Comparison of ENCODE assay signal across 8 mouse cellular contexts in genomic region chr1:21272056-21272431, GRCm38 (mm10). TPM values are rescaled to one million over a fixed set of nuclear protein-coding genes. Genes with fewer than 3 reads are reported as not detected.
DNase-seq lines count a peak whose midpoint lies in the region; ATAC-seq and TF ChIP-seq lines count a peak whose summit lies in the region.

No protein-coding gene starts in this region.

- H3K9ac ChIP-seq in kidney, embryonic 14.5 days (ENCODE audit: low read depth, low read length), result 0 out of 2 replicates have a peak overlapping the region, but pooled peaks have one; percentile 20
- H3K9ac ChIP-seq in intestine, embryonic 15.5 days, result no peak overlapping the region
- H3K9ac ChIP-seq in liver, embryonic 16.5 days (ENCODE audit: low read depth, low read length), result 0 out of 2 replicates have a peak overlapping the region, but pooled peaks have one; percentile 9
- 0 out of 2 replicates have a peak overlapping the region, but pooled peaks have one; percentile 18 for H3K9ac ChIP-seq in stomach, embryonic 14.5 days (replicated peaks; ENCODE audit: low read depth, low read length)

- H3K4me3 ChIP-seq in kidney, embryonic 14.5 days (ENCODE audit: low read length), result peak overlapping the region; percentile 30; the same call in 1 of the 2 replicates
- H3K4me3 ChIP-seq in bone marrow macrophage, adult 2 months (ENCODE audit: insufficient read depth, low read length), result peak overlapping the region; percentile 61
- H3K4me3 ChIP-seq in intestine, embryonic 15.5 days (replicated peaks), result peak overlapping the region; percentile 20
- peak overlapping the region; percentile 28; the same call in 1 of the 2 replicates for H3K4me3 ChIP-seq in liver, embryonic 16.5 days (ENCODE audit: low read depth, low read length)
- peak overlapping the region; percentile 16 for H3K4me3 ChIP-seq in stomach, embryonic 14.5 days (ENCODE audit: low read depth, low read length)

- TF ChIP-seq POLR2A in bone marrow macrophage, adult 2 months (IDR thresholded peaks at IDR 0.05; ENCODE audit: borderline replicate concordance, low read depth, low read length), result no peak

- H3K36me3 ChIP-seq in kidney, embryonic 14.5 days (ENCODE audit: control insufficient read depth, insufficient read depth, low read length), result no peaks in the 10 kb centered on the region
- no peaks in the 10 kb centered on the region for H3K36me3 ChIP-seq in intestine, embryonic 15.5 days
- no peaks in the 10 kb centered on the region for H3K36me3 ChIP-seq in liver, embryonic 16.5 days (ENCODE audit: control insufficient read depth, insufficient read depth)
- H3K36me3 ChIP-seq in stomach, embryonic 14.5 days (ENCODE audit: control insufficient read depth, insufficient read depth, low read length), result no peaks in the 10 kb centered on the region

- peak; percentile 56; the same call in 1 of the 2 replicates for ATAC-seq in kidney, embryonic 14.5 days (ENCODE audit: low FRiP score, low TSS enrichment)
- ATAC-seq in granulocyte monocyte progenitor cell, adult 5-6 weeks (replicated peaks; ENCODE audit: poor library complexity, severe bottlenecking), result peak; percentile 20; the same call in 1 of the 2 replicates
- peak; percentile 42 for ATAC-seq in intestine, embryonic 15.5 days
- ATAC-seq in liver, embryonic 16.5 days (ENCODE audit: low read depth), result no peak
- ATAC-seq in stomach, embryonic 14.5 days (ENCODE audit: insufficient number of reproducible peaks, insufficient read depth, low FRiP score, low read depth), result 0 out of 2 replicates have a peak, but pooled peaks have one; percentile 21

- no peak overlapping the region for H3K27ac ChIP-seq in kidney, embryonic 14.5 days (ENCODE audit: low read depth, low read length)
- H3K27ac ChIP-seq in bone marrow macrophage, adult 2 months (ENCODE audit: insufficient read depth, low read depth, low read length), result no peak overlapping the region
- H3K27ac ChIP-seq in intestine, embryonic 15.5 days, result no peak overlapping the region
- H3K27ac ChIP-seq in liver, embryonic 16.5 days (ENCODE audit: low read length), result no peak overlapping the region
- no peak overlapping the region for H3K27ac ChIP-seq in stomach, embryonic 14.5 days (ENCODE audit: low read length)

- no peaks in the 10 kb centered on the region for H3K9me3 ChIP-seq in kidney, embryonic 14.5 days (ENCODE audit: control insufficient read depth, low read length)
- no peaks in the 10 kb centered on the region for H3K9me3 ChIP-seq in intestine, embryonic 15.5 days
- H3K9me3 ChIP-seq in liver, embryonic 16.5 days (replicated peaks; ENCODE audit: control insufficient read depth, low read length), result no peaks in the 10 kb centered on the region
- no peaks in the 10 kb centered on the region for H3K9me3 ChIP-seq in stomach, embryonic 14.5 days (ENCODE audit: control insufficient read depth, low read depth, low read length)

- no peaks in the 10 kb centered on the region for H3K4me1 ChIP-seq in kidney, embryonic 14.5 days (ENCODE audit: control insufficient read depth, insufficient read depth, low read length)
- peaks cover 2% of the 10 kb centered on the region; the same call in 1 of the 2 replicates for H3K4me1 ChIP-seq in bone marrow macrophage, adult 2 months (ENCODE audit: control insufficient read depth, insufficient read depth, low read length)
- no peaks in the 10 kb centered on the region for H3K4me1 ChIP-seq in intestine, embryonic 15.5 days (replicated peaks)
- H3K4me1 ChIP-seq in liver, embryonic 16.5 days (ENCODE audit: control insufficient read depth, low read depth, low read length), result no peaks in the 10 kb centered on the region; the same call in 1 of the 2 replicates
- H3K4me1 ChIP-seq in stomach, embryonic 14.5 days (ENCODE audit: control insufficient read depth, insufficient read depth, low read length), result 0 out of 2 replicates have a peak, but pooled peaks cover 3% of the 10 kb centered on the region

- no peak for TF ChIP-seq CTCF in bone marrow macrophage, adult 2 months (IDR thresholded peaks at IDR 0.05; ENCODE audit: low read depth, low read length)

- WGBS in kidney, embryonic 14.5 days, result 18% methylated on average over 14 of the region's 14 CpGs
- WGBS in intestine, embryonic 15.5 days, result 24% methylated on average over 14 of the region's 14 CpGs
- 35% methylated on average over 14 of the region's 14 CpGs for WGBS in liver, embryonic 16.5 days (ENCODE audit: insufficient replicate concordance)
- 16% methylated on average over 14 of the region's 14 CpGs for WGBS in stomach, embryonic 14.5 days

- H3K4me2 ChIP-seq in kidney, embryonic 14.5 days (replicated peaks; ENCODE audit: low read depth, low read length), result peak overlapping the region; percentile 44
- H3K4me2 ChIP-seq in intestine, embryonic 15.5 days (replicated peaks), result peak overlapping the region; percentile 57
- peak overlapping the region; percentile 50 for H3K4me2 ChIP-seq in liver, embryonic 16.5 days (ENCODE audit: low read depth, low read length)
- peak overlapping the region; percentile 45 for H3K4me2 ChIP-seq in stomach, embryonic 14.5 days (replicated peaks; ENCODE audit: low read depth, low read length)

- H3K27me3 ChIP-seq in kidney, embryonic 14.5 days (ENCODE audit: control insufficient read depth, insufficient read depth, low read length), result no peaks in the 10 kb centered on the region
- no peaks in the 10 kb centered on the region for H3K27me3 ChIP-seq in intestine, embryonic 15.5 days (replicated peaks)
- H3K27me3 ChIP-seq in liver, embryonic 16.5 days (ENCODE audit: control insufficient read depth, insufficient read depth, low read depth, low read length), result no peaks in the 10 kb centered on the region
- H3K27me3 ChIP-seq in stomach, embryonic 14.5 days (ENCODE audit: control insufficient read depth, insufficient read depth, low read length), result no peaks in the 10 kb centered on the region

- no peak for DNase-seq in kidney, adult 8-10 months
- DNase-seq in adrenal gland, adult 8-10 months, result no peak

RNA-seq across cellular contexts. Expression of gene Gsta3, which starts 31.7 kb away (rescaled TPM):
- polyA plus RNA-seq in kidney, embryonic 14.5 days (2014; fragmentation: Nextera tagmentation; extraction: Ambion mirVana), result 9.3 and 10.7 TPM in 2 replicates
- polyA plus RNA-seq in bone marrow macrophage, adult 2 months (2012; ENCODE audit: insufficient read depth, insufficient read length, missing spikeins), result 3.5 and 4.8 TPM in 2 replicates
- total RNA-seq in granulocyte monocyte progenitor cell, adult 5-6 weeks (2014; fragmentation: Nextera tagmentation), result 0.90 TPM in 1 of 2 replicates, not detected in the other
- total RNA-seq in granulocyte monocyte progenitor cell, adult 5-6 weeks (2017), result 0.52 TPM in 1 of 2 replicates, not detected in the other
- polyA plus RNA-seq in intestine, embryonic 15.5 days (2015; fragmentation: Nextera tagmentation; extraction: Ambion mirVana), result 15.4 and 15.6 TPM in 2 replicates
- 150 and 162 TPM in 2 replicates for polyA plus RNA-seq in liver, embryonic 16.5 days (2015; fragmentation: Nextera tagmentation; extraction: Ambion mirVana)
- polyA plus RNA-seq in stomach, embryonic 14.5 days (2014; fragmentation: Nextera tagmentation; extraction: Ambion mirVana), result 3.3 and 6.4 TPM in 2 replicates
- 10 to 100 TPM; 11.7 to 40.3 (median 27.6) TPM for total RNA-seq in adrenal gland, adult 8-10 months (2022)

RNA-seq across cellular contexts. Expression of gene Tmem14a, which starts 53.7 kb away (rescaled TPM):
- 9.3 and 10.3 TPM in 2 replicates for polyA plus RNA-seq in kidney, embryonic 14.5 days (2014; fragmentation: Nextera tagmentation; extraction: Ambion mirVana)
- 2.6 and 3.5 TPM in 2 replicates for polyA plus RNA-seq in bone marrow macrophage, adult 2 months (2012; ENCODE audit: insufficient read depth, insufficient read length, missing spikeins)
- total RNA-seq in granulocyte monocyte progenitor cell, adult 5-6 weeks (2014; fragmentation: Nextera tagmentation), result 1.1 and 1.6 TPM in 2 replicates
- total RNA-seq in granulocyte monocyte progenitor cell, adult 5-6 weeks (2017), result 1.4 and 2.4 TPM in 2 replicates
- 13.5 and 13.7 TPM in 2 replicates for polyA plus RNA-seq in intestine, embryonic 15.5 days (2015; fragmentation: Nextera tagmentation; extraction: Ambion mirVana)
- 3.0 and 3.3 TPM in 2 replicates for polyA plus RNA-seq in liver, embryonic 16.5 days (2015; fragmentation: Nextera tagmentation; extraction: Ambion mirVana)
- polyA plus RNA-seq in stomach, embryonic 14.5 days (2014; fragmentation: Nextera tagmentation; extraction: Ambion mirVana), result 12.8 and 15.2 TPM in 2 replicates
- total RNA-seq in adrenal gland, adult 8-10 months (2022), result 10 to 100 TPM in 1 of 4 experiments, 1 to 10 TPM in 3; 6.4 to 10.6 (median 9.1) TPM
